Mouse (Mus musculus) thymus, adult 2 months (tissue): ENCODE results near the gene Gls.

ENCODE experiments used
- CTCF ChIP-seq: fragments of 200-500 bp; IDR thresholded peaks from 2 replicates; pipeline ENCODE4 v1.5.1; 2012; ENCODE audit warnings: mild to moderate bottlenecking, control low read depth, low read length, moderate library complexity, borderline replicate concordance; ENCODE audit not compliant: control insufficient read depth, poor library complexity, insufficient read depth; ENCODE audit errors: extremely low read depth
- POLR2A ChIP-seq: fragments of 200-500 bp; IDR thresholded peaks from 2 replicates; pipeline ENCODE4 v1.6.1; 2012; ENCODE audit warnings: mild to moderate bottlenecking, low read length, control low read depth, moderate library complexity; ENCODE audit not compliant: control insufficient read depth, poor library complexity, insufficient read depth; ENCODE audit errors: extremely low read depth

DNA sequence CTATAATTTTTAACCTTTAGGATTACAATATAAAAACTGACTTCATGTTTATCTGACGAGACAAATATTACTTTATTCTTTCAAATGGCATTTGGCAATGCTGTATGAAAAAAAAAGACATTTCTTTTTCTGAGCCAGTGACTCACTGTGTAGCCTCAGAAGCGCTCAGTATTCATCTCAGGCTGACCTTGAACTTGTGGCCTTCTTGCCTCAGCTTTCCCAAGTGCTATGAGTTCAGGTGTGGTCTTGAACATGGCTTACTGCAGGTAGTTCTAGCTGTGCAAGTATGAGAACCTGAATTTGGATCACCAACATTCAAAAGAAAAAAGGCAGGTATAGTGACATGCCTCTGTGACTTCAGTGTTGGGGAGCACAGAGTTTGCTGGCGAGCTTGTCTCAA, 112.0 kb downstream of the Gls start:
- TF ChIP-seq CTCF (no peak), POLR2A (no peak)
